Mouse (Mus musculus) liver, embryonic 14.5 days (tissue): Measurements from ENCODE around the gene Ubap2.

Experiments used
- CTCF ChIP-seq: IDR thresholded peaks from 2 replicates; pipeline ENCODE4 v1.5.1; 2016; ENCODE audit warnings: antibody characterized with exemption, low read depth, control low read depth
- EP300 ChIP-seq: IDR thresholded peaks from 2 replicates; pipeline ENCODE4 v1.6.1; 2016; ENCODE audit warnings: antibody characterized with exemption, low read depth

- TF ChIP-seq CTCF (no peak), EP300 (no peak)
Measured at GRCm38 (mm10) chr4:41240916-41241315, 34.0 kb downstream of the Ubap2 start.
